Mouse (Mus musculus) spleen, adult 2 months (tissue): ENCODE data around the gene Esx1. TPM values are rescaled to one million over a fixed set of nuclear protein-coding genes. Genes with fewer than 3 reads are reported as not detected.

Experiments
- DNase-seq, 2 experiments: peaks; one replicate each; pipeline versions ENCODE4 v3.0.0 to v3.0.0-alpha.2; 2012 to 2021; ENCODE audit warnings: low spot score in 2 of 2, low read depth in 1 of 2
- H3K27ac ChIP-seq: fragments of 200-500 bp; 2 replicates; pipeline ENCODE4 v1.5.1; 2012; ENCODE audit warnings: low read length, inconsistent platforms; ENCODE audit not compliant: insufficient read depth
- H3K27me3 ChIP-seq: fragments of 200-500 bp; 2 replicates; pipeline ENCODE4 v1.6.1; 2012; ENCODE audit warnings: mild to moderate bottlenecking, moderate library complexity, low read length, inconsistent platforms; ENCODE audit not compliant: control insufficient read depth, insufficient read depth
- H3K36me3 ChIP-seq: fragments of 200-500 bp; 2 replicates; pipeline ENCODE4 v1.6.1; 2012; ENCODE audit warnings: mild to moderate bottlenecking, low read length, inconsistent platforms; ENCODE audit not compliant: control insufficient read depth, insufficient read depth
- H3K4me1 ChIP-seq: fragments of 200-500 bp; 2 replicates; pipeline ENCODE4 v1.6.1; 2011; ENCODE audit warnings: inconsistent platforms; ENCODE audit not compliant: control insufficient read depth, insufficient read depth, insufficient read length
- H3K4me3 ChIP-seq: fragments of 200-500 bp; 2 replicates; pipeline ENCODE4 v1.5.1; 2011; ENCODE audit warnings: mild to moderate bottlenecking, inconsistent platforms; ENCODE audit not compliant: insufficient read depth, insufficient read length; ENCODE audit errors: extremely low read depth
- CTCF ChIP-seq: fragments of 200-500 bp; IDR thresholded peaks from 2 replicates; pipeline ENCODE4 v1.5.1; 2011; ENCODE audit warnings: mild to moderate bottlenecking, inconsistent platforms; ENCODE audit not compliant: insufficient read depth, insufficient read length, insufficient replicate concordance; ENCODE audit errors: extremely low read depth
- POLR2A ChIP-seq: fragments of 200-500 bp; IDR thresholded peaks from 2 replicates; pipeline ENCODE4 v1.6.1; 2011; ENCODE audit warnings: low read depth, low read length, inconsistent platforms
- WGBS: fragments of 180-500 bp; shearing (Covaris S2); methylation state at CpG from one replicate; pipeline ENCODE4 v1.1.7; 2018; 5-methylcytosine and 5-hydroxymethylcytosine counted together
- polyA plus RNA-seq: library from polyadenylated mRNA; depleted of rRNA; stranded (reverse); fragments of >200 nt; gene quantifications from 2 replicates; pipeline ENCODE4 v1.2.3, GENCODE M21; 2012; rRNA removed

Gene Esx1
- not detected in 2 replicates for polyA plus RNA-seq

- Histone ChIP-seq H3K36me3 (no peaks in the 10 kb centered on the region), H3K4me3 (no peak within 1 kb of the TSS), H3K27ac (no peak within 1 kb of the TSS), H3K4me1 (no peaks in the 10 kb centered on the region; the same call in none of the 2 replicates), H3K27me3 (no peaks in the 10 kb centered on the region; the same call in 1 of the 2 replicates)
- 25% methylated on average over 17 of the region's 21 CpGs for WGBS
- no peak for TF ChIP-seq POLR2A
- TF ChIP-seq CTCF: no peak
- DNase-seq: no peak
Measured at GRCm38 (mm10) chrX:137121718-137122117, at the start of gene Esx1. Gene Esx1 (minus strand): TSS chrX:137122083.

- H3K4me1 ChIP-seq: no peaks in the 10 kb centered on the region
- 48% methylated on average over 7 of the region's 7 CpGs for WGBS
- no peak for DNase-seq
- TF ChIP-seq CTCF: no peak
- no peak for TF ChIP-seq POLR2A
- H3K27me3 ChIP-seq: no peaks in the 10 kb centered on the region
- no peak overlapping the region for H3K4me3 ChIP-seq
- H3K36me3 ChIP-seq: no peaks in the 10 kb centered on the region
- no peak overlapping the region for H3K27ac ChIP-seq
Measured at GRCm38 (mm10) chrX:137170021-137170420, 48.1 kb upstream of the Esx1 start.

GRCm38 (mm10) chrX:137167658-137168057 lies 45.8 kb upstream of the Esx1 start:
- Histone ChIP-seq H3K27ac (no peak overlapping the region), H3K4me1 (no peaks in the 10 kb centered on the region), H3K27me3 (no peaks in the 10 kb centered on the region), H3K4me3 (no peak overlapping the region), H3K36me3 (no peaks in the 10 kb centered on the region)
- WGBS: 59% methylated on average over 7 of the region's 7 CpGs
- DNase-seq: no peak
- TF ChIP-seq POLR2A: no peak
- no peak for TF ChIP-seq CTCF

- no peak overlapping the region for H3K4me3 ChIP-seq
- H3K36me3 ChIP-seq: no peaks in the 10 kb centered on the region
- H3K27me3 ChIP-seq: no peaks in the 10 kb centered on the region
- DNase-seq: no peak
- H3K27ac ChIP-seq: no peak overlapping the region
- WGBS: 84% methylated on average over 3 of the region's 3 CpGs
- TF ChIP-seq CTCF: no peak
- no peak for TF ChIP-seq POLR2A
- no peaks in the 10 kb centered on the region for H3K4me1 ChIP-seq
Measured at GRCm38 (mm10) chrX:137165621-137166020, 43.7 kb upstream of the Esx1 start.

- Histone ChIP-seq H3K4me3 (no peak overlapping the region), H3K4me1 (no peaks in the 10 kb centered on the region), H3K27ac (no peak overlapping the region), H3K36me3 (no peaks in the 10 kb centered on the region), H3K27me3 (no peaks in the 10 kb centered on the region)
- WGBS: 65% methylated on average over 1 of the region's 1 CpGs
- no peak for TF ChIP-seq CTCF
- TF ChIP-seq POLR2A: no peak
- DNase-seq: no peak
Measured at GRCm38 (mm10) chrX:137162700-137163099, 40.8 kb upstream of the Esx1 start.

GRCm38 (mm10) chrX:137160971-137161370 lies 39.1 kb upstream of the Esx1 start:
- WGBS: 64% methylated on average over 3 of the region's 3 CpGs
- H3K4me1 ChIP-seq: no peaks in the 10 kb centered on the region
- H3K4me3 ChIP-seq: no peak overlapping the region
- no peaks in the 10 kb centered on the region for H3K27me3 ChIP-seq
- TF ChIP-seq CTCF (no peak), POLR2A (no peak)
- no peak overlapping the region for H3K27ac ChIP-seq
- DNase-seq: no peak
- no peaks in the 10 kb centered on the region for H3K36me3 ChIP-seq

GRCm38 (mm10) chrX:137149050-137149449 lies 27.2 kb upstream of the Esx1 start:
- no peak for DNase-seq
- no peaks in the 10 kb centered on the region for H3K36me3 ChIP-seq
- no peak overlapping the region for H3K4me3 ChIP-seq
- H3K27me3 ChIP-seq: no peaks in the 10 kb centered on the region
- TF ChIP-seq POLR2A: no peak
- TF ChIP-seq CTCF: no peak
- H3K4me1 ChIP-seq: no peaks in the 10 kb centered on the region
- WGBS: 86% methylated on average over 11 of the region's 11 CpGs
- H3K27ac ChIP-seq: no peak overlapping the region
